Mouse (Mus musculus): ENCODE results near the gene Ucp1. TPM values are rescaled to one million over a fixed set of nuclear protein-coding genes. Genes with fewer than 3 reads are reported as not detected.

Ucp1 gene
- 0.16 TPM in 1 of 2 replicates, not detected in the other for polyA plus RNA-seq (2015; fragmentation: Nextera tagmentation; extraction: Ambion mirVana)

GRCm38 (mm10) chr8:83290176-83290575, at the start of gene Ucp1:
Gene Ucp1, plus strand, starts transcription at chr8:83290352.

GRCm38 (mm10) chr8:83331899-83332697, 41.9 kb downstream of the Ucp1 start, which contains the start of gene Elmod2:
Gene Elmod2, minus strand, starts transcription at chr8:83332486.

Other genes starting within 250 kb of the Ucp1 start
- gene Tbc1d9, start 125.0 kb upstream of the Ucp1 start, polyA plus RNA-seq (2015; fragmentation: Nextera tagmentation; extraction: Ambion mirVana), result 0.49 and 0.55 TPM in 2 replicates
- gene Gm10645, start 124.2 kb upstream of the Ucp1 start, polyA plus RNA-seq (2015; fragmentation: Nextera tagmentation; extraction: Ambion mirVana), result 0.51 TPM in 2 replicates
- 5.0 and 5.8 TPM in 2 replicates for gene Elmod2, start 42.1 kb downstream of the Ucp1 start, polyA plus RNA-seq (2015; fragmentation: Nextera tagmentation; extraction: Ambion mirVana)
- gene Mgat4d, start 58.1 kb downstream of the Ucp1 start, polyA plus RNA-seq (2015; fragmentation: Nextera tagmentation; extraction: Ambion mirVana), result not detected in 2 replicates
- not detected in 2 replicates for gene Clgn, start 99.5 kb downstream of the Ucp1 start, polyA plus RNA-seq (2015; fragmentation: Nextera tagmentation; extraction: Ambion mirVana)
- 54.2 and 62.0 TPM in 2 replicates for gene Scoc, start 168.0 kb downstream of the Ucp1 start, polyA plus RNA-seq (2015; fragmentation: Nextera tagmentation; extraction: Ambion mirVana)
- gene Olfr370, start 245.4 kb downstream of the Ucp1 start, polyA plus RNA-seq (2015; fragmentation: Nextera tagmentation; extraction: Ambion mirVana), result not detected in 2 replicates

Data from skeletal muscle tissue, postnatal 0 days (tissue).